Mouse (Mus musculus): ENCODE data around the gene Mb21d2. TPM values are rescaled to one million over a fixed set of nuclear protein-coding genes. Genes with fewer than 3 reads are reported as not detected.

The Mb21d2 gene
- polyA plus RNA-seq, 1 experiment from 2014 or later: 4.2 TPM

- Histone ChIP-seq H3K27ac (ENCODE audit: low read depth, low read length) (no peak overlapping the region), H3K9me3 (ENCODE audit: control insufficient read depth, low read length) (no peaks in the 10 kb centered on the region)
- ATAC-seq (replicated peaks; ENCODE audit: low FRiP score): no peak
Measured at GRCm38 (mm10) chr16:28906370-28907275, 22.9 kb downstream of the Mb21d2 start.

GRCm38 (mm10) chr16:28905567-28906289 is 23.7 kb downstream of the Mb21d2 start:
- Histone ChIP-seq H3K4me1 (replicated peaks; ENCODE audit: control insufficient read depth, insufficient read depth, low read length) (0 out of 2 replicates have a peak, but pooled peaks cover 5% of the 10 kb centered on the region), H3K27ac (ENCODE audit: low read depth, low read length) (no peak overlapping the region), H3K9me3 (ENCODE audit: control insufficient read depth, low read length) (no peaks in the 10 kb centered on the region), H3K9ac (ENCODE audit: low read depth, low read length) (no peak overlapping the region), H3K27me3 (replicated peaks; ENCODE audit: control insufficient read depth, insufficient read depth, low read length) (no peaks in the 10 kb centered on the region), H3K4me3 (ENCODE audit: low read depth, low read length) (no peak overlapping the region), H3K36me3 (ENCODE audit: control insufficient read depth, insufficient read depth, low read length) (no peaks in the 10 kb centered on the region; the same call in 1 of the 2 replicates), H3K4me2 (no peak overlapping the region)
- DNase-seq (ENCODE audit: low spot score) (no peak), ATAC-seq (replicated peaks; ENCODE audit: low FRiP score) (no peak)
- WGBS: 67% methylated on average over 11 of the region's 11 CpGs

More at GRCm38 (mm10) chr16:28906370-28907275, 22.9 kb downstream of the Mb21d2 start:
- WGBS: 61% methylated on average over 7 of the region's 7 CpGs
- Histone ChIP-seq H3K36me3 (ENCODE audit: control insufficient read depth, insufficient read depth, low read length) (no peaks in the 10 kb centered on the region; the same call in 1 of the 2 replicates), H3K4me1 (replicated peaks; ENCODE audit: control insufficient read depth, insufficient read depth, low read length) (0 out of 2 replicates have a peak, but pooled peaks cover 5% of the 10 kb centered on the region), H3K9ac (ENCODE audit: low read depth, low read length) (no peak overlapping the region), H3K4me3 (ENCODE audit: low read depth, low read length) (no peak overlapping the region), H3K27me3 (replicated peaks; ENCODE audit: control insufficient read depth, insufficient read depth, low read length) (no peaks in the 10 kb centered on the region), H3K4me2 (no peak overlapping the region)
- DNase-seq (ENCODE audit: low spot score): no peak

- 0 out of 2 replicates have a peak, but pooled peaks cover 5% of the 10 kb centered on the region for H3K4me1 ChIP-seq (replicated peaks; ENCODE audit: control insufficient read depth, insufficient read depth, low read length)
- H3K9ac ChIP-seq (ENCODE audit: low read depth, low read length): no peak overlapping the region
- no peaks in the 10 kb centered on the region; the same call in 1 of the 2 replicates for H3K36me3 ChIP-seq (ENCODE audit: control insufficient read depth, insufficient read depth, low read length)
- no peaks in the 10 kb centered on the region for H3K9me3 ChIP-seq (ENCODE audit: control insufficient read depth, low read length)
- H3K4me2 ChIP-seq: no peak overlapping the region
- WGBS: 85% methylated on average over 14 of the region's 14 CpGs
- no peak for ATAC-seq (replicated peaks; ENCODE audit: low FRiP score)
- no peak overlapping the region for H3K4me3 ChIP-seq (ENCODE audit: low read depth, low read length)
- no peak for DNase-seq (ENCODE audit: low spot score)
- H3K27me3 ChIP-seq (replicated peaks; ENCODE audit: control insufficient read depth, insufficient read depth, low read length): no peaks in the 10 kb centered on the region
- H3K27ac ChIP-seq (ENCODE audit: low read depth, low read length): no peak overlapping the region
Measured at GRCm38 (mm10) chr16:28902620-28903565, 26.6 kb downstream of the Mb21d2 start.

- ATAC-seq (replicated peaks; ENCODE audit: low FRiP score): no peak
- Histone ChIP-seq H3K4me2 (no peak overlapping the region), H3K4me1 (replicated peaks; ENCODE audit: control insufficient read depth, insufficient read depth, low read length) (no peaks in the 10 kb centered on the region), H3K27ac (ENCODE audit: low read depth, low read length) (no peak overlapping the region), H3K9ac (ENCODE audit: low read depth, low read length) (no peak overlapping the region), H3K9me3 (ENCODE audit: control insufficient read depth, low read length) (no peaks in the 10 kb centered on the region), H3K4me3 (ENCODE audit: low read depth, low read length) (no peak overlapping the region), H3K36me3 (ENCODE audit: control insufficient read depth, insufficient read depth, low read length) (no peaks in the 10 kb centered on the region; the same call in 1 of the 2 replicates), H3K27me3 (replicated peaks; ENCODE audit: control insufficient read depth, insufficient read depth, low read length) (no peaks in the 10 kb centered on the region)
- no peak for DNase-seq (ENCODE audit: low spot score)
- 79% methylated on average over 4 of the region's 4 CpGs for WGBS
Measured at GRCm38 (mm10) chr16:28899161-28899540, 30.3 kb downstream of the Mb21d2 start.

- Histone ChIP-seq H3K9ac (ENCODE audit: low read depth, low read length) (no peak overlapping the region), H3K4me3 (ENCODE audit: low read depth, low read length) (no peak overlapping the region), H3K36me3 (ENCODE audit: control insufficient read depth, insufficient read depth, low read length) (no peaks in the 10 kb centered on the region; the same call in 1 of the 2 replicates), H3K27me3 (replicated peaks; ENCODE audit: control insufficient read depth, insufficient read depth, low read length) (no peaks in the 10 kb centered on the region), H3K4me1 (replicated peaks; ENCODE audit: control insufficient read depth, insufficient read depth, low read length) (no peaks in the 10 kb centered on the region), H3K9me3 (ENCODE audit: control insufficient read depth, low read length) (no peaks in the 10 kb centered on the region), H3K27ac (ENCODE audit: low read depth, low read length) (no peak overlapping the region), H3K4me2 (no peak overlapping the region)
- DNase-seq (ENCODE audit: low spot score) (no peak), ATAC-seq (replicated peaks; ENCODE audit: low FRiP score) (no peak)
- 34% methylated on average over 15 of the region's 15 CpGs for WGBS
Measured at GRCm38 (mm10) chr16:28898509-28899160, 30.8 kb downstream of the Mb21d2 start.

- no peak for ATAC-seq (replicated peaks; ENCODE audit: low FRiP score)
- 88% methylated on average over 7 of the region's 7 CpGs for WGBS
- no peak for DNase-seq (ENCODE audit: low spot score)
Measured at GRCm38 (mm10) chr16:28896571-28896970, 32.9 kb downstream of the Mb21d2 start.

GRCm38 (mm10) chr16:28894872-28895271 is 34.6 kb downstream of the Mb21d2 start:
- Histone ChIP-seq H3K36me3 (ENCODE audit: control insufficient read depth, insufficient read depth, low read length) (no peaks in the 10 kb centered on the region), H3K27ac (ENCODE audit: low read depth, low read length) (no peak overlapping the region), H3K4me1 (replicated peaks; ENCODE audit: control insufficient read depth, insufficient read depth, low read length) (no peaks in the 10 kb centered on the region; the same call in 1 of the 2 replicates), H3K27me3 (replicated peaks; ENCODE audit: control insufficient read depth, insufficient read depth, low read length) (no peaks in the 10 kb centered on the region), H3K9ac (ENCODE audit: low read depth, low read length) (no peak overlapping the region), H3K4me3 (ENCODE audit: low read depth, low read length) (no peak overlapping the region), H3K9me3 (ENCODE audit: control insufficient read depth, low read length) (0 out of 2 replicates have a peak, but pooled peaks cover under 1% of the 10 kb centered on the region), H3K4me2 (no peak overlapping the region)
- 73% methylated on average over 6 of the region's 6 CpGs for WGBS
- DNase-seq (ENCODE audit: low spot score) (no peak), ATAC-seq (replicated peaks; ENCODE audit: low FRiP score) (no peak)

More at GRCm38 (mm10) chr16:28896571-28896970, 32.9 kb downstream of the Mb21d2 start:
- no peaks in the 10 kb centered on the region for H3K4me1 ChIP-seq (replicated peaks; ENCODE audit: control insufficient read depth, insufficient read depth, low read length)
- H3K27ac ChIP-seq (ENCODE audit: low read depth, low read length): no peak overlapping the region
- no peak overlapping the region for H3K9ac ChIP-seq (ENCODE audit: low read depth, low read length)
- no peaks in the 10 kb centered on the region for H3K36me3 ChIP-seq (ENCODE audit: control insufficient read depth, insufficient read depth, low read length)
- H3K9me3 ChIP-seq (ENCODE audit: control insufficient read depth, low read length): no peaks in the 10 kb centered on the region
- H3K4me2 ChIP-seq: no peak overlapping the region
- H3K27me3 ChIP-seq (replicated peaks; ENCODE audit: control insufficient read depth, insufficient read depth, low read length): no peaks in the 10 kb centered on the region
- H3K4me3 ChIP-seq (ENCODE audit: low read depth, low read length): no peak overlapping the region
